Mouse (Mus musculus) hindbrain, postnatal 0 days (tissue): ENCODE data around the gene Arih2. TPM values are rescaled to one million over a fixed set of nuclear protein-coding genes. Genes with fewer than 3 reads are reported as not detected.

ENCODE experiments used
- ATAC-seq: fragments of 200-750 bp; cut with Nextera tagmentation; 2 replicates; pipeline ENCODE4 v1.8.0; 2017; ENCODE audit warnings: mild to moderate bottlenecking, moderate TSS enrichment, moderate library complexity
- DNase-seq: peaks from one replicate; pipeline ENCODE4 v3.0.0-alpha.2; 2015; ENCODE audit warnings: low spot score
- H3K27ac ChIP-seq: fragments of 300-500 bp; sonication (generic); 2 replicates; pipeline ENCODE4 v1.5.1; 2014; ENCODE audit warnings: mild to moderate bottlenecking
- H3K27me3 ChIP-seq: fragments of 300-500 bp; sonication (generic); 2 replicates; pipeline ENCODE4 v1.6.1; 2014; ENCODE audit warnings: low read length, mixed read lengths; ENCODE audit not compliant: insufficient read depth
- H3K36me3 ChIP-seq: fragments of 300-500 bp; sonication (generic); 2 replicates; pipeline ENCODE4 v1.6.1; 2014; ENCODE audit warnings: low read length, mixed read lengths; ENCODE audit not compliant: insufficient read depth
- H3K4me1 ChIP-seq: fragments of 300-500 bp; sonication (generic); 2 replicates; pipeline ENCODE4 v1.6.1; 2014; ENCODE audit warnings: antibody characterized with exemption, low read length, mixed read lengths; ENCODE audit not compliant: insufficient read depth
- H3K4me2 ChIP-seq: fragments of 300-500 bp; sonication (generic); 2 replicates; pipeline ENCODE4 v1.6.1; 2014; ENCODE audit warnings: low read depth, mild to moderate bottlenecking, low read length, moderate library complexity, mixed read lengths
- H3K4me3 ChIP-seq: fragments of 300-500 bp; sonication (generic); 2 replicates; pipeline ENCODE4 v1.5.1; 2014; ENCODE audit warnings: low read length
- H3K9ac ChIP-seq: fragments of 300-500 bp; sonication (generic); replicated peaks from 2 replicates; pipeline ENCODE4 v1.6.1; 2014; ENCODE audit warnings: mild to moderate bottlenecking, low read length, moderate library complexity, mixed read lengths
- H3K9me3 ChIP-seq: fragments of 300-500 bp; sonication (generic); 2 replicates; pipeline ENCODE4 v1.6.1; 2016; ENCODE audit warnings: low read length, mixed read lengths
- CTCF ChIP-seq: IDR thresholded peaks from 2 replicates; pipeline ENCODE4 v1.5.1; 2016; ENCODE audit warnings: antibody characterized with exemption, control low read depth, low read depth
- WGBS: fragments of 180-500 bp; shearing (Covaris S2); extraction: QIAGEN DNeasy Blood & Tissue Kit; methylation state at CpG from one replicate; pipeline ENCODE4 v1.1.7; 2014; 5-methylcytosine and 5-hydroxymethylcytosine counted together
- polyA plus RNA-seq: library from polyadenylated mRNA; unstranded; fragments of >200 nt; fragmentation: Nextera tagmentation; extraction: Ambion mirVana; gene quantifications from 2 replicates; pipeline ENCODE4 v1.2.1, GENCODE M21; 2015
- total RNA-seq: library from RNA; depleted of rRNA; stranded (reverse); fragments of >200 nt; gene quantifications from 2 replicates; pipeline ENCODE4 v1.2.3, GENCODE M21; 2014

The Arih2 gene
- total and polyA plus RNA-seq, 2 experiments from 2014 or later: 39.7 to 54.8 TPM

GRCm38 (mm10) chr9:108577025-108577424, 72.2 kb downstream of the Arih2 start:
- Histone ChIP-seq H3K27ac (no peak overlapping the region), H3K36me3 (peaks cover 37% of the 10 kb centered on the region), H3K9ac (peak overlapping the region; percentile 96; the same call in 1 of the 2 replicates), H3K4me2 (peak overlapping the region; percentile 81), H3K27me3 (no peaks in the 10 kb centered on the region), H3K9me3 (no peaks in the 10 kb centered on the region), H3K4me1 (peaks cover 19% of the 10 kb centered on the region), H3K4me3 (peak overlapping the region; percentile 71)
- WGBS: 44% methylated on average over 6 of the region's 6 CpGs
- DNase-seq (no peak), ATAC-seq (no peak)
- no peak for TF ChIP-seq CTCF

GRCm38 (mm10) chr9:108575321-108576297, 73.6 kb downstream of the Arih2 start:
- Histone ChIP-seq H3K4me1 (peaks cover 19% of the 10 kb centered on the region), H3K27ac (no peak overlapping the region), H3K36me3 (peaks cover 45% of the 10 kb centered on the region), H3K4me3 (no peak overlapping the region), H3K27me3 (no peaks in the 10 kb centered on the region), H3K9ac (0 out of 2 replicates have a peak overlapping the region, but pooled peaks have one; percentile 6), H3K4me2 (peak overlapping the region; percentile 81; the same call in 1 of the 2 replicates), H3K9me3 (no peaks in the 10 kb centered on the region)
- ATAC-seq (no peak), DNase-seq (no peak)
- WGBS: 81% methylated on average over 37 of the region's 37 CpGs
- TF ChIP-seq CTCF: no peak

- no peak overlapping the region for H3K27ac ChIP-seq
- H3K9me3 ChIP-seq: no peaks in the 10 kb centered on the region
- no peak for DNase-seq
- no peak for TF ChIP-seq CTCF
- H3K9ac ChIP-seq: no peak overlapping the region
- no peak overlapping the region for H3K4me2 ChIP-seq
- peaks cover 19% of the 10 kb centered on the region for H3K4me1 ChIP-seq
- 77% methylated on average over 12 of the region's 12 CpGs for WGBS
- H3K4me3 ChIP-seq: no peak overlapping the region
- H3K36me3 ChIP-seq: peaks cover 45% of the 10 kb centered on the region
- no peak for ATAC-seq
- H3K27me3 ChIP-seq: no peaks in the 10 kb centered on the region
Observed at GRCm38 (mm10) chr9:108574921-108575320, 74.3 kb downstream of the Arih2 start.

- peaks cover 13% of the 10 kb centered on the region for H3K4me1 ChIP-seq
- H3K4me2 ChIP-seq: no peak overlapping the region
- H3K9ac ChIP-seq: 0 out of 2 replicates have a peak overlapping the region, but pooled peaks have one; percentile 17
- ATAC-seq: no peak
- peak; percentile 82 for TF ChIP-seq CTCF
- 54% methylated on average over 26 of the region's 26 CpGs for WGBS
- H3K27ac ChIP-seq: peak overlapping the region; percentile 37; the same call in 1 of the 2 replicates
- no peaks in the 10 kb centered on the region for H3K9me3 ChIP-seq
- no peak overlapping the region for H3K4me3 ChIP-seq
- DNase-seq: peak; percentile 79
- H3K27me3 ChIP-seq: no peaks in the 10 kb centered on the region
- peaks cover 45% of the 10 kb centered on the region for H3K36me3 ChIP-seq
Observed at GRCm38 (mm10) chr9:108573774-108574690, 75.2 kb downstream of the Arih2 start.

GRCm38 (mm10) chr9:108572321-108572720, 76.9 kb downstream of the Arih2 start:
- H3K4me1 ChIP-seq: peaks cover 21% of the 10 kb centered on the region
- H3K9me3 ChIP-seq: no peaks in the 10 kb centered on the region
- ATAC-seq (no peak), DNase-seq (no peak)
- TF ChIP-seq CTCF: no peak
- no peak overlapping the region for H3K9ac ChIP-seq
- peaks cover 45% of the 10 kb centered on the region for H3K36me3 ChIP-seq
- no peak overlapping the region for H3K4me3 ChIP-seq
- H3K27me3 ChIP-seq: no peaks in the 10 kb centered on the region
- 81% methylated on average over 10 of the region's 10 CpGs for WGBS
- H3K4me2 ChIP-seq: no peak overlapping the region
- H3K27ac ChIP-seq: no peak overlapping the region

- no peak overlapping the region for H3K4me3 ChIP-seq
- TF ChIP-seq CTCF: no peak
- ATAC-seq: no peak
- peaks cover 45% of the 10 kb centered on the region for H3K36me3 ChIP-seq
- no peak overlapping the region for H3K27ac ChIP-seq
- DNase-seq: no peak
- no peaks in the 10 kb centered on the region for H3K27me3 ChIP-seq
- 95% methylated on average over 16 of the region's 16 CpGs for WGBS
- H3K4me2 ChIP-seq: no peak overlapping the region
- H3K9ac ChIP-seq: no peak overlapping the region
- peaks cover 15% of the 10 kb centered on the region for H3K4me1 ChIP-seq
- no peaks in the 10 kb centered on the region for H3K9me3 ChIP-seq
Observed at GRCm38 (mm10) chr9:108571401-108571973, 77.7 kb downstream of the Arih2 start.
